Mouse (Mus musculus): Measurements from ENCODE around the gene Ncoa3.

Gene Ncoa3

GRCm38 (mm10) chr2:166068261-166068660, 75.8 kb downstream of the Ncoa3 start:
- ChIA-PET CTCF (interaction anchor here (0.6 to 1.1 kb wide), 6 partner anchors 14 to 60 kb away, joined by 3 to 10 read pairs (median 4); no protein-coding TSS in a partner anchor), POLR2A (interaction anchor here in 3 of 4 experiments (0.6 to 9.8 kb wide), 12 partner anchors 6 to 305 kb away, joined by 3 to 80 read pairs (median 4); no protein-coding TSS in a partner anchor)

- POLR2A ChIA-PET: interaction anchor here in 1 of 4 experiments (1.1 to 9.8 kb wide), 7 partner anchors 5 to 299 kb away, joined by 3 to 80 read pairs (median 5); no protein-coding TSS in a partner anchor
- CTCF ChIA-PET: interaction anchor here in 3 of 4 experiments (0.5 to 0.7 kb wide), 4 partner anchors 13 to 145 kb away, joined by 3 to 10 read pairs (median 5); no protein-coding TSS in a partner anchor
Measured at GRCm38 (mm10) chr2:166069164-166069563, 76.7 kb downstream of the Ncoa3 start.

- ChIA-PET CTCF (interaction anchor here in 2 of 4 experiments (0.5 to 0.6 kb wide), 2 partner anchors 72 to 146 kb away, joined by 3 to 7 read pairs; no protein-coding TSS in a partner anchor), POLR2A (interaction anchor here in 1 of 4 experiments (1.1 to 2.9 kb wide), 4 partner anchors 9 to 251 kb away, joined by 3 to 9 read pairs (median 5); no protein-coding TSS in a partner anchor)
Measured at GRCm38 (mm10) chr2:166069738-166070137, 77.3 kb downstream of the Ncoa3 start.

GRCm38 (mm10) chr2:166071481-166071880, 79.0 kb downstream of the Ncoa3 start:
- ChIA-PET CTCF (interaction anchor here (0.6 to 4.7 kb wide), 8 partner anchors 9 to 1110 kb away, joined by 3 to 37 read pairs (median 4); no protein-coding TSS in a partner anchor), POLR2A (interaction anchor here in 3 of 4 experiments (0.6 to 9.0 kb wide), 18 partner anchors 7 to 529 kb away, joined by 3 to 80 read pairs (median 4); no protein-coding TSS in a partner anchor)

GRCm38 (mm10) chr2:166071889-166072288, 79.5 kb downstream of the Ncoa3 start:
- POLR2A ChIA-PET: interaction anchor here in 3 of 4 experiments (0.6 to 9.0 kb wide), 18 partner anchors 7 to 529 kb away, joined by 3 to 80 read pairs (median 4); no protein-coding TSS in a partner anchor

GRCm38 (mm10) chr2:166073082-166073481, 80.6 kb downstream of the Ncoa3 start:
- CTCF ChIA-PET: interaction anchor here in 3 of 4 experiments (0.7 to 4.7 kb wide), 3 partner anchors 9 to 10 kb away, joined by 3 to 37 read pairs (median 13); no protein-coding TSS in a partner anchor
- POLR2A ChIA-PET: interaction anchor here in 3 of 4 experiments (0.6 to 9.0 kb wide), 8 partner anchors 8 to 331 kb away, joined by 3 to 80 read pairs (median 5); no protein-coding TSS in a partner anchor

More at GRCm38 (mm10) chr2:166071889-166072288, 79.5 kb downstream of the Ncoa3 start:
- CTCF ChIA-PET: interaction anchor here (0.6 to 4.7 kb wide), 7 partner anchors 9 to 1110 kb away, joined by 3 to 37 read pairs (median 5); no protein-coding TSS in a partner anchor

- POLR2A ChIA-PET: interaction anchor here in 3 of 4 experiments (0.6 to 9.0 kb wide), 18 partner anchors 8 to 1502 kb away, joined by 3 to 80 read pairs (median 4); no protein-coding TSS in a partner anchor
- CTCF ChIA-PET: interaction anchor here in 2 of 4 experiments (1.0 to 4.7 kb wide), 3 partner anchors 8 to 107 kb away, joined by 3 to 37 read pairs (median 13); no protein-coding TSS in a partner anchor
Measured at GRCm38 (mm10) chr2:166074322-166074721, 81.9 kb downstream of the Ncoa3 start.

- ChIA-PET CTCF (interaction anchor here in 3 of 4 experiments (0.6 to 1.3 kb wide), 7 partner anchors 9 to 924 kb away, joined by 3 to 13 read pairs (median 4); no protein-coding TSS in a partner anchor), POLR2A (interaction anchor here (0.6 to 9.0 kb wide), 10 partner anchors 8 to 252 kb away, joined by 3 to 80 read pairs (median 4); partner anchors contain the start of gene Ncoa3 (in 1 of the 4))
Measured at GRCm38 (mm10) chr2:166077371-166077770, 84.9 kb downstream of the Ncoa3 start.

- CTCF ChIA-PET: interaction anchor here in 2 of 4 experiments (0.6 to 1.2 kb wide), 4 partner anchors 57 to 1276 kb away, joined by 3 read pairs; no protein-coding TSS in a partner anchor
- POLR2A ChIA-PET: interaction anchor here in 2 of 4 experiments (1.3 to 2.2 kb wide), 3 partner anchors 8 to 70 kb away, joined by 3 to 6 read pairs (median 3); no protein-coding TSS in a partner anchor
Measured at GRCm38 (mm10) chr2:166079231-166079630, 86.8 kb downstream of the Ncoa3 start.

- POLR2A ChIA-PET: interaction anchor here (0.6 to 1.5 kb wide), 10 partner anchors 9 to 830 kb away, joined by 3 to 7 read pairs (median 3); no protein-coding TSS in a partner anchor
- CTCF ChIA-PET: interaction anchor here in 3 of 4 experiments (0.6 to 1.5 kb wide), 12 partner anchors 9 to 1658 kb away, joined by 3 to 7 read pairs (median 3); no protein-coding TSS in a partner anchor
Measured at GRCm38 (mm10) chr2:166079961-166080885, 87.8 kb downstream of the Ncoa3 start.

GRCm38 (mm10) chr2:166080967-166081750, 88.7 kb downstream of the Ncoa3 start:
- ChIA-PET POLR2A (interaction anchor here in 3 of 4 experiments (0.6 to 2.2 kb wide), 8 partner anchors 10 to 412 kb away, joined by 3 to 14 read pairs (median 3); no protein-coding TSS in a partner anchor), CTCF (interaction anchor here (0.6 to 3.1 kb wide), 48 partner anchors 7 to 774 kb away, joined by 3 to 52 read pairs (median 5); partner anchors contain the start of gene Zmynd8 (in 1 of the 4))

- CTCF ChIA-PET: interaction anchor here (0.5 to 3.1 kb wide), 197 partner anchors 8 to 808 kb away, joined by 3 to 52 read pairs (median 4); partner anchors contain the start of genes Prex1 (in 1 of the 4), Sulf2 (in 1 of the 4) and Zmynd8 (in 1 of the 4)
- POLR2A ChIA-PET: interaction anchor here (0.5 to 2.2 kb wide), 38 partner anchors 8 to 489 kb away, joined by 3 to 14 read pairs (median 4); partner anchors contain the start of gene Sulf2 (in 1 of the 4)
Measured at GRCm38 (mm10) chr2:166082193-166082592, 89.8 kb downstream of the Ncoa3 start.

GRCm38 (mm10) chr2:166082661-166083060, 90.2 kb downstream of the Ncoa3 start:
- ChIA-PET CTCF (interaction anchor here (0.5 to 3.1 kb wide), 193 partner anchors 8 to 808 kb away, joined by 3 to 52 read pairs (median 4); partner anchors contain the start of genes Prex1 (in 1 of the 4), Sulf2 (in 1 of the 4) and Zmynd8 (in 1 of the 4)), POLR2A (interaction anchor here (0.6 to 2.2 kb wide), 37 partner anchors 8 to 488 kb away, joined by 3 to 14 read pairs (median 4); partner anchors contain the start of gene Sulf2 (in 1 of the 4))

- CTCF ChIA-PET: interaction anchor here (0.6 to 3.1 kb wide), 20 partner anchors 7 to 772 kb away, joined by 3 to 52 read pairs (median 5); no protein-coding TSS in a partner anchor
Measured at GRCm38 (mm10) chr2:166083542-166084031, 91.2 kb downstream of the Ncoa3 start.

GRCm38 (mm10) chr2:166084111-166084510, 91.7 kb downstream of the Ncoa3 start:
- ChIA-PET CTCF (interaction anchor here in 3 of 4 experiments (0.6 to 3.1 kb wide), 8 partner anchors 11 to 697 kb away, joined by 3 to 37 read pairs (median 4); no protein-coding TSS in a partner anchor), POLR2A (interaction anchor here in 2 of 4 experiments (0.6 to 2.2 kb wide), 9 partner anchors 9 to 482 kb away, joined by 3 to 7 read pairs (median 3); no protein-coding TSS in a partner anchor)

More at GRCm38 (mm10) chr2:166083542-166084031, 91.2 kb downstream of the Ncoa3 start:
- POLR2A ChIA-PET: interaction anchor here in 3 of 4 experiments (0.5 to 2.2 kb wide), 17 partner anchors 9 to 824 kb away, joined by 3 to 14 read pairs (median 5); partner anchors contain the start of gene Sulf2 (in 1 of the 3)

- ChIA-PET CTCF (interaction anchor here in 1 of 4 experiments (1.9 kb wide), 1 partner anchor 13 kb away, joined by 5 read pairs; no protein-coding TSS in a partner anchor), POLR2A (interaction anchor here in 1 of 4 experiments (1.1 to 1.6 kb wide), 3 partner anchors 8 to 268 kb away, joined by 3 to 11 read pairs (median 3); no protein-coding TSS in a partner anchor)
Measured at GRCm38 (mm10) chr2:166084964-166085363, 92.5 kb downstream of the Ncoa3 start.

All from embryonic stem cell, embryonic (primary cell).